In genomic region chr3:152295896-152296295, GRCm38 (mm10) we compare ENCODE assay signal across 17 mouse cellular contexts.
"Had no signal": no experiment of that assay in that cellular context is flagged by ENCODE, and none has a peak within 500 bp of the region (broad histone marks: within the 10 kb centered on the region; RNA-seq: fewer than 3 reads in every experiment).

No protein-coding gene starts in this region.

- H3K9me3 ChIP-seq: liver, embryonic 13.5 days; liver, embryonic 15.5 days; megakaryocyte, embryonic 14.5 days; midbrain, embryonic 13.5 days; midbrain, embryonic 15.5 days; neural tube, embryonic 12.5 days; stomach, embryonic 15.5 days had no signal

- ATAC-seq: liver, postnatal 0 days; midbrain, embryonic 13.5 days; midbrain, embryonic 15.5 days had no signal

- H3K4me2 ChIP-seq: liver, embryonic 13.5 days; liver, embryonic 15.5 days; midbrain, embryonic 11.5 days; midbrain, embryonic 13.5 days; midbrain, embryonic 15.5 days; neural tube, embryonic 12.5 days; stomach, embryonic 15.5 days had no signal

- H3K4me3 ChIP-seq: liver, embryonic 13.5 days; liver, embryonic 15.5 days; megakaryocyte, embryonic 14.5 days; midbrain, embryonic 13.5 days; midbrain, embryonic 15.5 days; neural tube, embryonic 12.5 days; stomach, embryonic 15.5 days had no signal

- H3K27me3 ChIP-seq: liver, embryonic 13.5 days; liver, embryonic 15.5 days; megakaryocyte, embryonic 14.5 days; midbrain, embryonic 13.5 days; midbrain, embryonic 15.5 days; neural tube, embryonic 12.5 days; stomach, embryonic 15.5 days had no signal

- DNase-seq: liver, embryonic 13.5 days; liver, postnatal 0 days; lung, postnatal 14 days; lung, postnatal 36 days; right cerebral cortex, postnatal 14 days; thymus, adult 2 months; thymus, postnatal 25 days; thymus, postnatal 4 days had no signal

- H3K9ac ChIP-seq: liver, embryonic 13.5 days; liver, embryonic 15.5 days; liver, postnatal 0 days; midbrain, embryonic 13.5 days; midbrain, embryonic 15.5 days; neural tube, embryonic 12.5 days; stomach, embryonic 15.5 days had no signal

- H3K4me1 ChIP-seq: liver, embryonic 13.5 days; liver, embryonic 15.5 days; midbrain, embryonic 13.5 days; midbrain, embryonic 15.5 days; neural tube, embryonic 12.5 days had no signal

- H3K27ac ChIP-seq: liver, embryonic 13.5 days; liver, embryonic 15.5 days; macrophage; midbrain, embryonic 13.5 days; midbrain, embryonic 15.5 days; neural tube, embryonic 12.5 days; stomach, embryonic 15.5 days; stomach, postnatal 0 days had no signal
